Mouse (Mus musculus): ENCODE results near the gene Tubgcp3. TPM values are rescaled to one million over a fixed set of nuclear protein-coding genes. Genes with fewer than 3 reads are reported as not detected.

Tubgcp3 gene
- polyA plus RNA-seq (2014; fragmentation: Nextera tagmentation; extraction: Ambion mirVana): 42.9 and 48.5 TPM in 2 replicates

GRCm38 (mm10) chr8:12672056-12672881 is at the start of gene Tubgcp3:
Gene Tubgcp3, minus strand, starts transcription at chr8:12672248.
- 1% methylated on average over 65 of the region's 65 CpGs for WGBS
- peak within 1 kb of the TSS; percentile 76 for H3K4me2 ChIP-seq (ENCODE audit: low read depth, low read length)
- no peaks in the 10 kb centered on the region for H3K9me3 ChIP-seq (ENCODE audit: control insufficient read depth, low read length)
- peak within 1 kb of the TSS; percentile 81 for H3K27ac ChIP-seq (ENCODE audit: low read depth, low read length)
- H3K27me3 ChIP-seq (ENCODE audit: control insufficient read depth, insufficient read depth, low read length): no peaks in the 10 kb centered on the region
- peak; percentile 92 for ATAC-seq (ENCODE audit: low read depth)
- H3K36me3 ChIP-seq (ENCODE audit: control insufficient read depth, insufficient read depth, low read length): no peaks in the 10 kb centered on the region
- peaks cover 14% of the 10 kb centered on the region; the same call in 1 of the 2 replicates for H3K4me1 ChIP-seq (ENCODE audit: control insufficient read depth, insufficient read depth, low read length)
- H3K4me3 ChIP-seq (ENCODE audit: low read depth, low read length): peak within 1 kb of the TSS; percentile 99
- H3K9ac ChIP-seq (replicated peaks; ENCODE audit: low read depth, low read length): peak within 1 kb of the TSS; percentile 91

GRCm38 (mm10) chr8:12719091-12719490 is 47.0 kb upstream of the Tubgcp3 start:
- no peaks in the 10 kb centered on the region for H3K36me3 ChIP-seq (ENCODE audit: control insufficient read depth, insufficient read depth, low read length)
- no peak overlapping the region for H3K4me2 ChIP-seq (ENCODE audit: low read depth, low read length)
- no peaks in the 10 kb centered on the region; the same call in 1 of the 2 replicates for H3K4me1 ChIP-seq (ENCODE audit: control insufficient read depth, insufficient read depth, low read length)
- no peak overlapping the region for H3K4me3 ChIP-seq (ENCODE audit: low read depth, low read length)
- H3K9ac ChIP-seq (replicated peaks; ENCODE audit: low read depth, low read length): no peak overlapping the region
- H3K27me3 ChIP-seq (ENCODE audit: control insufficient read depth, insufficient read depth, low read length): no peaks in the 10 kb centered on the region
- WGBS: 87% methylated on average over 9 of the region's 9 CpGs
- H3K27ac ChIP-seq (ENCODE audit: low read depth, low read length): no peak overlapping the region
- H3K9me3 ChIP-seq (ENCODE audit: control insufficient read depth, low read length): no peaks in the 10 kb centered on the region
- no peak for ATAC-seq (ENCODE audit: low read depth)

- Histone ChIP-seq H3K36me3 (ENCODE audit: control insufficient read depth, insufficient read depth, low read length) (no peaks in the 10 kb centered on the region), H3K27ac (ENCODE audit: low read depth, low read length) (no peak overlapping the region), H3K9me3 (ENCODE audit: control insufficient read depth, low read length) (no peaks in the 10 kb centered on the region), H3K4me1 (ENCODE audit: control insufficient read depth, insufficient read depth, low read length) (no peaks in the 10 kb centered on the region; the same call in 1 of the 2 replicates), H3K4me2 (ENCODE audit: low read depth, low read length) (no peak overlapping the region), H3K4me3 (ENCODE audit: low read depth, low read length) (no peak overlapping the region), H3K27me3 (ENCODE audit: control insufficient read depth, insufficient read depth, low read length) (no peaks in the 10 kb centered on the region), H3K9ac (replicated peaks; ENCODE audit: low read depth, low read length) (no peak overlapping the region)
- WGBS: 86% methylated on average over 18 of the region's 18 CpGs
- no peak for ATAC-seq (ENCODE audit: low read depth)
Measured at GRCm38 (mm10) chr8:12715861-12716585, 44.0 kb upstream of the Tubgcp3 start.

GRCm38 (mm10) chr8:12711623-12712022 is 39.6 kb upstream of the Tubgcp3 start:
- H3K4me3 ChIP-seq (ENCODE audit: low read depth, low read length): no peak overlapping the region
- no peak overlapping the region for H3K9ac ChIP-seq (replicated peaks; ENCODE audit: low read depth, low read length)
- ATAC-seq (ENCODE audit: low read depth): no peak
- 78% methylated on average over 7 of the region's 7 CpGs for WGBS
- no peaks in the 10 kb centered on the region for H3K36me3 ChIP-seq (ENCODE audit: control insufficient read depth, insufficient read depth, low read length)
- H3K4me1 ChIP-seq (ENCODE audit: control insufficient read depth, insufficient read depth, low read length): no peaks in the 10 kb centered on the region; the same call in 1 of the 2 replicates
- no peak overlapping the region for H3K4me2 ChIP-seq (ENCODE audit: low read depth, low read length)
- H3K27ac ChIP-seq (ENCODE audit: low read depth, low read length): no peak overlapping the region
- no peaks in the 10 kb centered on the region for H3K27me3 ChIP-seq (ENCODE audit: control insufficient read depth, insufficient read depth, low read length)
- no peaks in the 10 kb centered on the region for H3K9me3 ChIP-seq (ENCODE audit: control insufficient read depth, low read length)

GRCm38 (mm10) chr8:12703597-12703996 is 31.5 kb upstream of the Tubgcp3 start:
- H3K36me3 ChIP-seq (ENCODE audit: control insufficient read depth, insufficient read depth, low read length): no peaks in the 10 kb centered on the region
- H3K9ac ChIP-seq (replicated peaks; ENCODE audit: low read depth, low read length): no peak overlapping the region
- no peak for ATAC-seq (ENCODE audit: low read depth)
- H3K27me3 ChIP-seq (ENCODE audit: control insufficient read depth, insufficient read depth, low read length): no peaks in the 10 kb centered on the region
- no peaks in the 10 kb centered on the region for H3K4me1 ChIP-seq (ENCODE audit: control insufficient read depth, insufficient read depth, low read length)
- no peak overlapping the region for H3K4me3 ChIP-seq (ENCODE audit: low read depth, low read length)
- no peak overlapping the region for H3K4me2 ChIP-seq (ENCODE audit: low read depth, low read length)
- WGBS: 88% methylated on average over 4 of the region's 4 CpGs
- no peaks in the 10 kb centered on the region for H3K9me3 ChIP-seq (ENCODE audit: control insufficient read depth, low read length)
- no peak overlapping the region for H3K27ac ChIP-seq (ENCODE audit: low read depth, low read length)

- H3K9ac ChIP-seq (replicated peaks; ENCODE audit: low read depth, low read length): no peak overlapping the region
- H3K4me3 ChIP-seq (ENCODE audit: low read depth, low read length): no peak overlapping the region
- no peaks in the 10 kb centered on the region for H3K36me3 ChIP-seq (ENCODE audit: control insufficient read depth, insufficient read depth, low read length)
- H3K27ac ChIP-seq (ENCODE audit: low read depth, low read length): no peak overlapping the region
- H3K27me3 ChIP-seq (ENCODE audit: control insufficient read depth, insufficient read depth, low read length): no peaks in the 10 kb centered on the region
- no peak for ATAC-seq (ENCODE audit: low read depth)
- H3K4me1 ChIP-seq (ENCODE audit: control insufficient read depth, insufficient read depth, low read length): no peaks in the 10 kb centered on the region
- H3K4me2 ChIP-seq (ENCODE audit: low read depth, low read length): no peak overlapping the region
- H3K9me3 ChIP-seq (ENCODE audit: control insufficient read depth, low read length): no peaks in the 10 kb centered on the region
- 54% methylated on average over 8 of the region's 8 CpGs for WGBS
Measured at GRCm38 (mm10) chr8:12702290-12702689, 30.2 kb upstream of the Tubgcp3 start.

- ATAC-seq (ENCODE audit: low read depth): no peak
- Histone ChIP-seq H3K9me3 (ENCODE audit: control insufficient read depth, low read length) (no peaks in the 10 kb centered on the region), H3K27me3 (ENCODE audit: control insufficient read depth, insufficient read depth, low read length) (no peaks in the 10 kb centered on the region), H3K4me1 (ENCODE audit: control insufficient read depth, insufficient read depth, low read length) (no peaks in the 10 kb centered on the region), H3K4me3 (ENCODE audit: low read depth, low read length) (no peak overlapping the region), H3K9ac (replicated peaks; ENCODE audit: low read depth, low read length) (no peak overlapping the region), H3K4me2 (ENCODE audit: low read depth, low read length) (no peak overlapping the region), H3K27ac (ENCODE audit: low read depth, low read length) (no peak overlapping the region), H3K36me3 (ENCODE audit: control insufficient read depth, insufficient read depth, low read length) (no peaks in the 10 kb centered on the region)
- 39% methylated on average over 3 of the region's 3 CpGs for WGBS
Measured at GRCm38 (mm10) chr8:12698660-12699277, 26.7 kb upstream of the Tubgcp3 start.

GRCm38 (mm10) chr8:12688851-12689250 is 16.8 kb upstream of the Tubgcp3 start:
- Histone ChIP-seq H3K9me3 (ENCODE audit: control insufficient read depth, low read length) (no peaks in the 10 kb centered on the region), H3K4me1 (ENCODE audit: control insufficient read depth, insufficient read depth, low read length) (no peaks in the 10 kb centered on the region), H3K9ac (replicated peaks; ENCODE audit: low read depth, low read length) (no peak overlapping the region), H3K27me3 (ENCODE audit: control insufficient read depth, insufficient read depth, low read length) (no peaks in the 10 kb centered on the region), H3K27ac (ENCODE audit: low read depth, low read length) (no peak overlapping the region), H3K4me3 (ENCODE audit: low read depth, low read length) (no peak overlapping the region), H3K4me2 (ENCODE audit: low read depth, low read length) (no peak overlapping the region), H3K36me3 (ENCODE audit: control insufficient read depth, insufficient read depth, low read length) (no peaks in the 10 kb centered on the region)
- ATAC-seq (ENCODE audit: low read depth): no peak
- 54% methylated on average over 7 of the region's 7 CpGs for WGBS
